Mouse (Mus musculus) C2C12 (cell line): ENCODE data around the gene Arrdc3.

Source experiments
- CTCF ChIP-seq: IDR thresholded peaks from one replicate; pipeline ENCODE4 v1.5.1; 2011; ENCODE audit not compliant: control insufficient read depth, insufficient read depth, insufficient read length
- FOSL1 ChIP-seq: IDR thresholded peaks from one replicate; pipeline ENCODE4 v1.8.0; 2011; ENCODE audit warnings: mild to moderate bottlenecking, low read length; ENCODE audit not compliant: poor library complexity, insufficient read depth, severe bottlenecking
- MYOD1 ChIP-seq: IDR thresholded peaks from one replicate; pipeline ENCODE4 v1.6.1; 2011; ENCODE audit warnings: low read depth; ENCODE audit not compliant: control insufficient read depth, insufficient read length

- TF ChIP-seq FOSL1 (no peak), MYOD1 (no peak), CTCF (no peak)
Measured at GRCm38 (mm10) chr13:80939866-80940265, 56.7 kb downstream of the Arrdc3 start.
